Mouse (Mus musculus): ENCODE data around the gene Ebf4.
"Not testable (repeated sequence)": the region's sequence is repeated elsewhere in the genome, so short reads cannot be mapped to it uniquely, and the experiment has no call there.

Ebf4 gene

DNA sequence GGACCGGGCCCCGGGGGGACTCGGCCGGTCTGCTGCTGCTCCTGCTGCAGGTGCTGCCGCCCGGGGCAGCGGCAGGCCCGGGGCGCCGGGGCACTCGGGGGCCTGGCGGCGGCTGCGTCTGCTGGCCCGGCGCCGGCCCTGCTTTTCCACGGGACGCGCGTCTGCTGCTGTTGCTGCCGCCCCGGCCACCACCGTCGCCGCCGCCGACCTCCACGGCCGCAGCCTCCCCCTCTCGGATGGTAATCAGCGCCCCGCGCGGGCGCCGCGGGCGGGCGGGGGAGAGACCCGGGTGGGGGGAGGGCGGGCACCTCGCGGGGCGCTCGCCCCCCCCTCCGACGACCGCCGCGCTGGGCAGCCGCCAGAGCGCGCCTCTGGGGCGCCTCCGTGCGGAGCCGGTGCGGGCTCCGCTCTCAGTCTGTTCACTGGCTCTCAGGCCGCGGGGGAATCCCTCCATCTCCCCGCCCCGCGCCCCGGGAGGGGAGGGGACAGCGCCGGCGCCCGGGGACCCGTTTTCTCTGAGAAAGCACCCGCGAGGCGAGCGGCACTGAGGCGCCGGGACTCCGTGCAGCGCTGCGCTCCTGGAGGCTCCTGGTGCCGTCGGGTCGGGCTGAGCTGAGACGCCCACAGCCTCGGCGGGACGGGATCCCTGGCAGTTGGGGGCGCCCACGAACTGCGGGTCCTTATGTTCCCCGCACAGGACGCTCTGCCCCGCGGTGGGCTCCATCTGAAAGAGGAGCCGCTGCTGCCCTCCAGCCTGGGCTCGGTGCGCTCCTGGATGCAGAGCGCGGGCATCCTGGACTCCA lies 563 bp downstream of the Ebf4 start:
- peak; percentile 34 for DNase-seq

DNA sequence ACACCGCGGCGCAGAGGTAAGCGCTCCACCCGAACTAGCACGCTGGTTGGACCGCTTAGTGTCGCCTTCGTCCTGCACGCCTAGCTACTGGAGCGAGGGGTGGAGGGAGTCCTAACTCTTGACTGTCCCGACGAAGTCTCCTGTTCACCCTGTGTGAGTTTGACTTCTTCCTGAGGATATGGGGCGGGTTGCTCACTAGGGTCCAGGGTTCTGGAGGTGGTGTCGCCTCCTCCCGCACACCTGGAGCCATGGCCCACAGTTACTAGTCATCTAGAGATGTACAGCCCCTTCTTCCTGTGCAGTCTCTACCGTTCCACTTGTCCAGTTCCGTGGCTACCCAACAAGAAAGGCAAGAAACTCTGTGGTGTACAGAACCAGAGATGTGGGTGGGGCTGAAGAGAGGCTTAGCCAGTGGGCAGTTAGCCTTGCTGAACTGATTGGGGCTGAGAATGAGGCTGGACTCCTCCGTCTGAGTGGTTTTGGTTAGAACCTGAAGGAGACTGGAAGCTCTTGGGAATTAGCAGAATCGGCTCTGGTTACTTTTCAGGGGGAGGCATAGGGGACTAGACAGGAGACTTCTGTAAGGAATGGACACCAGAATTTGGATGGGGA lies 1.3 kb downstream of the Ebf4 start:
- no peak for DNase-seq

DNA sequence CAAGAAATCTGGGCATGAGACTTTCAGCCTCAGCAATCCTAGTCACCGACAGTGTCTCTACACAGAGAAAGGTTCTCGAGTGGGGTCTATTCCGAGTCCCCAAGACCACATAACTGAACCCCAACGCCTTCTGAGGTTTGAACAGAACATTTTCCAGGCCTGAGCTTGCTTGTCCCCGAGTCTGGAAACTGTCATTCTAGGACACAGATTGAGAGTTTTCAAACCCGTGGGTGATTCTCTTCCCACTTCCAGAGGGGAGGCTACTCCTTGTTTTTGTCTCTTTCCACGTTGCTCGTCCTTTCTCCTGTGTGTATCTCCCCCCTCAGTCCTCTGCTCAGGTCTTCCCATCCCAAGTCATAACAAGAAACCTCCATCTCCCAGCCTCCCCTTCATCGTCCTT lies 2.6 kb downstream of the Ebf4 start:
- DNase-seq, result no peak

DNA sequence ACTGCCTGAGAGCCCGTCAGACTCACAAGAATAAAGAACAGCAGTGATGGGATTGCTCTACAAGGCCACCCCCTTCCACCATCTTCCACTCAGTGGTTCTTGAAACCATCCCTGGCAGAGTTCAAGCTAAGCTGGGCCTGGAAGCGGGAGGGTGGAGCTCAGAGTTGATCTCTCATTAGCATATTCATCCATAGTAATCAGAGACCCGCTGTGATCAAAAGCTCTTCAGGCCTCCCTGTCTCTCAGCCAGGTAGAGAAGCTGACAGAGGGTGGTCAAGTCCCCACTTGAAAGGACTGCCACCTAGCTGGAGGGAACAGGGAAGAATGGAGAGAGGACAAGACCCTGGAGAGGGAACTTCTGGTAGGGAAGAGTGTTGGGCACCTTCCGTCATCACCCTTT lies 8.0 kb downstream of the Ebf4 start:
- DNase-seq, result no peak

DNA sequence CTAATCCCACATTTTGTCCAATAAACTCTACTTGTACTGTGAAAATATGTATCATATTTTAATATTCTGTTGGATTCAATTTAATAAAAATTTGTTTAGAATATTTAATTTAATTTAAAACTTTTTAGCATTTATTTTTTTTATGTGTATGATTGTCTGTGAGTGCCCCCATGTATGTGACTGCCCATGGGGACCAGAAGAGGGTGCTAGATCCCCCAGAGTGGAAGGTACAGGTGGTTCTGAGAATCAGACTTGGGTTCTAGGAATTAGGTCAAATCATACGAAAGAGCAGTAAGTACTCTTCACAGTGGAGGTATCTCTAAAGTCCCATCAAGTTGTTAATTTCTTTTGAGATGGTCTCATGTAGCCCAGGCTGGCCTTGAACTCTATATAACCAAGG lies 32.1 kb downstream of the Ebf4 start:
- DNase-seq, result no peak

DNA sequence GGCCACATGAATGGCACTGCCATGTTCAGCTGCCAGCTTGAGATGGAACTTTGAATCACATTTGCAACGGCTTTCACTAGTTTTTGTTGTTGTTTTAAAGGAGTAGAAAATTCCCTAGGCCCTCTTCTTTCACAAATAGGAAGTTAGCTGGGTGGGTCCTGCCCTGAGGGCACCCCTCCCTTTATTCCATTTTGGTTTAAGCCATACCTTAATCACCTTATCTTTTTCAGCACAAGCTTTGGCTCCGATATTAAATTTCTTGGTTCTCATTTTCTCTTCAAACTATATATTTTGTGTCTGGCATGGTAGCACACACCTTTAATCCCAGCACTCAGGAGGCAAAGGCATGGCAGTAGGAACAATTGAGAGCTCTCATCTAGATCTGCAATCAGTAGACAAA lies 34.5 kb downstream of the Ebf4 start:
- DNase-seq, result no peak

DNA sequence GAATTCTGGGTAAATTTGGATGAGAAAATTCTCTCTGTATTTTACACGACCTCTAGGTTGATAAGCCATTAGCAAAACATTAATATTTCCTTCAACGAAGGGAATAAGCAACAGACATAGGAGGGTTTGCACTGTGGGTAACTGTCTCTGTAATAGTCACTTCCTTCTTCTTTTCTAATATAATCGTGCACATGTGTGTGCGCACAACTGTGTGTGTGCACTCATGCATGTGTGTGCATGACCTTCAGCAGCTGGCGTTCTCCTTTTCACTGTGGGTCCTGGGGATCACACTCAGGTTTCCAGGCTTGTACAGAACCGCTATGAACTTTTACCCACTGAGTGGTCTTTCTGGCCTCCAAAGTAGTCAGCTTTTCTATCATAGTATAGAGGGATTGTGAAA lies 40.1 kb downstream of the Ebf4 start:
- no peak for DNase-seq

DNA sequence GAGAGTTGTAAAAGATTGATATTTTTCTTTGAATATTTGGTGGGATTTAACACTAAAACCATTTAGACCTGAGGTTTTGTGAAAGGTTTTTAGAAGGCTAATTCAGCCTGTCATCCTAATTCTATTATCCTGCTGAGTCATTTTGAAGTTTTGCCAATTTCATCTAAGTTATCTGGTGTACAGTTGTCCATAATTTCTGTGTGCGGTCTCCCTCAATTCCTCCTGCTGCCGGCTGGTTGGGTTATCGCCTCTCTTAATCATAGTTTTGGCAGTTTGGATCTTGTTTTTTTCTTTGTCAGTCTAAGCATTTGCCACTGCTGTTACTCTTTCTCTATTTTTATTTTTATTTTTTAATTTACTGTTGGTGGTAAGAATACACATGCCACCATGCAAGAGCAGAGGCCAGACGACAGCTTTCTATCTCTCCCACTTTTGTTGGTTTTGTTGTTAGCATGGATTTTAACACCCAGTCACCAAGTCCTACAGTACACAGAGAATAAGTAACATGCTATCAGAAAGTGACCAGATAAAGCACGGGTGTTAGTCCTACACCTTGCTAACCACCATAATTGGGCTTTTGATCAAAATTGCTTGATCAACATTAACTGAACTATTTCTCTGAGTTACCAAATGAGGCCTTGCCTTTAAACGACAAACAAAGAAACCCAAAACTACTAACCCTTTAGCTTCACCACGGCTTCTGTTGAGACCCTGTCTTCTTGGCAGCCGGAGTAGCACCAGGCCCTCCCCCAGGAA lies 45.7 kb downstream of the Ebf4 start:
- DNase-seq, result no peak

DNA sequence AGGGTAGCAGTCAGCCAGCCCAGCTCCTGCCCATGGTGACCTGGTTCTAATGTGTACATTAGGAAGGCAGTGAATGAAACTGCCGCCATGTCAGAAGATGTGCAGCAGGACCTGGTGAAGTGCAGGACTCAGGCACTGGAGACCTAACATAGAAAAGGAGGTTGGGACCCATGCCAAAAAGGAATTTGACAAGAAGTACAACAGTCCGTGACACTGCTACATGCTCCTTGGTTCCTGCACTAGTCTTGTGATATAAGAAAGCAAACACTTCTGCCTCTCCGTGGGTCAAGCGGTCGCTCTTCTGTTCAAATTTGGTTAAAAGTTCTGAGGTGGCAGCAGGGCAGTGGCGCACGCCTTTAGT lies 46.2 kb downstream of the Ebf4 start:
- no peak for DNase-seq

DNA sequence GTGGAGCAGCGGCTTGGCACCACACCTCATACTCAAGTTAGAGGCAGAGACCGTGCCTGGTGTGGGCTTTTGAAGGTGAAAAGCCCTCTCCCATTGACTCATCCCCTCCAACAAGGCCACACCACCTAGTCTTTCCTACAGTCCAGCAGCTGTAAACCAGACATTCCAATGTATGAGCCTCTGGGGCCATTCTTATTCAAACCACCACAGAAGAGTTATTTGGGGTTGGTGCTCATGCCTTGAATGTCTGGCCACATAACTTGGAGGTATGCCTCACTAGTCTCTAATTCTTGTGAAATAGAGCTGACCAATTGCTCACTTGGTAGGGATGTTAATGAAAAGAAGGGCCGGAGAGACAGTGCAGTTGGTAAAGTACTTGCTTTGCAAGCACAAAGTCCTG lies 55.4 kb downstream of the Ebf4 start:
- DNase-seq, result no peak

DNA sequence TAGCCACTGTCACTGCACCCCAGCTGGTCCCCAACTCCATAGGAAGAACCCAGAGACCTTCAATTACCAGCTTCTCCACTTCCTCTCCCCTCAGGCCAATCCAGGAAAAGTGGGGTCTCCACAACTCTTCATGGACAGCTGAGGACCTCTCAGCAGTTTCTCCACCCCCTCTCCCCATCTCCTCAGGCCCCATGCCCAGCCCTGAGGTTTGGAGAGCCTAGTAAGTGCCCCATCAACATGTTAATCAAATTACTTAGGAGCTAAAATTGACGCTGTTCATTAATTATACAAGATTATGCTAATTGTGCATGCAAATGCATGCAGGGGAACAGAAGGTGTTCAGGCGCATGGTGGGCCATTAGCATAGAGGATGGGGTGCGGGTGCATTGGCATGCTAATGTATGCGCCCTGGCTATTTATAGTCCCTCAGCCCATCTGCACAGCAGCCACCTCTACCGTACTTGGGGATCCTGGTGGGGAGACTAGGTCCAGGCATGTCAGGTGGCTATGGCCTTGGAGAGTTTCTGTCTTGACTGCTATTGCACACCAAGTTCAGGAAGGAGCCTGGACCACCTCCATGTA lies 56.9 kb downstream of the Ebf4 start:
- DNase-seq, result no peak

DNA sequence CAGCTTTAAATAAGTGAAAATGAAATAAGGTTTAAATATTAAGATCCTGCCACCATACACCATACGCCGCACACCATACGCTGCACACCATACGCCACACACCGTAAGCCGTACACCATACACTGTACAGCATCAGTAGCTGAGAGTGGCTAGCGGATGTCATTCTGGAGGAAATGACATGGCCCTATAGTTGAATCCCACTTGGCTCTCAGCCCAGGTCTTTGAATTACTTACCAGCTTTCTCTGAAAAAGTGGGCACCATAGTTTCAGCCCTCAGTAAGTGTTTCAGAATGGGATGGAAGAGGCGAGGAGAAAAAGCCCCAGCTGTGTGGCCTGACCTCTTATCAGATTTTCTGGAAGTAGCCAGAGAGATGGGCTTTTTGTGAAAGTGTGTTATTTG lies 58.4 kb downstream of the Ebf4 start:
- DNase-seq, result no peak

DNA sequence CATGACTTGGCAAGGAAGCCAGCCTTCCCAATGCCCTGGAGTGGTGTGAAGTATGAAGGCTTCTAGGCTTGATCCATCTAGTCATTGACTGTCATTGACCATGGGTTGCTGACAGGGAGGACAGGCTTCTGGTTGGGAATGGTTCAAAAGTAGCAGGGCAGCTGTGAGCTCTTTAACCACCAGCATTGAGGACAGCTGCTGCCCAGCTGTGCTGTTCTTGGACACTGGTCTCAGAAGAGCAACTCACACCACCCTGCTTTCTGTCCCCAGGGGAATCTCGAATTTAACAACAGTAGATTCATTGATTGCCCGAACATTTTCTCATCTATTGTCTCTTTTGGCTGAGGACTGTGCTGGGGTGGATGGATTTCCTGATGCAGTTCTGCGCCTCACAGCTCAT lies 58.9 kb downstream of the Ebf4 start:
- DNase-seq, result no peak

DNA sequence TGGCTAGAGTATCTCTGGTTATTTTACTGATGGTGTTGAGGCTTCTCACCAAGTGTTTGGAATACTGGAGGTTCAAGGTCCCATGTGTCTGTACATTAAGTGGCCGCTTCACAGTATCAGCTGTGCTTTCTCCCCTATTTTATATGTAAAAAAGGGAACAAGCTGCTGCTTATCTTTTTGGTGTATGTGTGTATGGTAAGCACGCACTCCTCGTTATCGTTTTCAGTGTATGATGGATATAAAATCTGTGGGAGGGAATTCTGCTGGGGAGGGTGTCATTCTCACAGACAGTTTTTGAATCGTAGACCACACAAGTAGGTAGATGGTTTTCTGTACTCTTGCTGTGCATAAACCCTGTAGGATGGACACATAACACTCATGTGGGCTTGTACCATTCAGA lies 62.6 kb downstream of the Ebf4 start:
- DNase-seq, result no peak

DNA sequence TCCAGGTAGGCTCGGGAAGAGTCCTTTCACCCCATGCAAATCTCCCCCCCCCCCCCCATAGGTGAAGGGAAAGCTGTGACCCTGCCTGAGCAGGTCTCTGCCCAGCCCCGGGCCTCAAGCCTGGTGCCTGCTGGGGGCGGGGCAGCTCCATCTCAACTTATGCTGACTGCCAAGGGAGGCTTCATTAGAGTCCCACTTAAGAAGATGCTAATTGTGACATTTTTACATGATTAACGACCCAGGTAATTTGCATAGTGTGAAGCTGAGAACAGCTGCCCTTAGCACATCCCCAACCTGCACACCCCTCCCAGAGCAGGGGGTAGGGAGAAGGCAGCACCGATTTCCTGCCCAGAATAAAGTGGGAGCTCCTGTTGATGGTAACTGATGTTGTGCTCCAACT lies 63.9 kb downstream of the Ebf4 start:
- DNase-seq, result no peak

DNA sequence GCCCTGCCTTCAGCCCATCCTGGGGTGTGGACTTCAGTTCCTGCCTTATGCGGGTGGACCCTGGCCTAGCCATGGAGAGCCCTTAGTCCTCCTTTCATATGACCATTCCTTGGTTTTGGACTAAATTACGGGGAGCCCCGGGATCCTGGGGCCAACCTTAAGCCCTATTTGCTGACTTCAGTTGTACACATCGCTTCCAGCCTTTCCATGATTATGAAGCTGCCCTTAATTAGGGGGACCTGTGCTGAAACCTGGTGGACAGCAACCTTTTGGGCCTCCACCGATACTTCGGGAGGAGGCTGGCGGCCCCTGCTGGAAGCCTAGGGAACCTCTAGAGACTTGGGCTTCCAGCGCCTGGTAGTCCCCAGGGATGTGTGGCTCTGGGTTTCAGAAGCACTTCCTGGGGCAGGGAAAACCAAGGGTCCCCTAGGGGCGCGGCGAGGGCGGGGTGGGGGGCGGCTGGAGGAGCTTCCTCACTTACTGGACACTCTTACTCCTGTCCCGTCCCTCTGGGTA lies 67.6 kb downstream of the Ebf4 start:
- DNase-seq, result peak; percentile 6

DNA sequence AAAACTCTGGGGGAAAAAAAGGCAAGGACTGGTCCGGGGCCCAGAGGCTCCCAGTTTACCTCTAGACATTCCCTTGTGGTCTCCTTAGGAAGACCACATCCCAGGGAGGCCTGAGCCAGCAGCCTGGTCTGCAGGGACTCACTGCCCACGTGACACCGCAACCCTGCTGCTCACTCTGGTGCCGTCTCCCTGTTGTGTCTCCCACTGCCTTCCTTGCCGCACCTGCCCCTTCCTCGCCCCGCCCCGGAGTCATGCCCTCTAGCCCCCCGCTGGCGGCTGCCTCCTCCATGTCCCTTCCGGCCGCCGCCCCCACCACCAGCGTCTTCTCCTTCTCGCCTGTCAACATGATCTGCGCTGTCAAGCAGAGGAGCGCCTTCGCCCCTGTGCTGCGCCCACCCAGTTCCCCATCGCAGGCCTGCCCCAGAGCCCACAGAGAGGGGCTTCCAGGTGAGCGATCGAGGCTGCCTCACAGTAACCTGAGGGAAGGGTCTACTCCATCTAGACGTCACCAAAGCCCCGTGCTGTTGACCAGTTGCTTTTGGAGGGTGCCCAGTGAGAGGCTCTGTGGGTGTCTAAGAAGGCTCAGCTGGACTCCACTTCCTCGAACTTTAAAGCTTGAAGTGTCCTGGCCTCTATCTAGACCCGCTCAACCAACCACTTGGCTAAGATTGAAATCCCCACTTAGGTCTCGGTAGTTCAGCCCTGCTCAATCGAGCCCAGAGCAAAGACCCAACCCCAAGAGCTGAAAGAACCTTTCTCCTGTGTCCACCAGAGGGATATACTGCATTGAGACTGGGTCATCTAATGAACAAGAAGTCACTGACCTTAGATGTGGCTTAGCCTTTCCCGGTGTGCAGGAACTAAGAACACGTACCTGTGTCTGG lies 70.5 kb downstream of the Ebf4 start:
- DNase-seq, result no peak

DNA sequence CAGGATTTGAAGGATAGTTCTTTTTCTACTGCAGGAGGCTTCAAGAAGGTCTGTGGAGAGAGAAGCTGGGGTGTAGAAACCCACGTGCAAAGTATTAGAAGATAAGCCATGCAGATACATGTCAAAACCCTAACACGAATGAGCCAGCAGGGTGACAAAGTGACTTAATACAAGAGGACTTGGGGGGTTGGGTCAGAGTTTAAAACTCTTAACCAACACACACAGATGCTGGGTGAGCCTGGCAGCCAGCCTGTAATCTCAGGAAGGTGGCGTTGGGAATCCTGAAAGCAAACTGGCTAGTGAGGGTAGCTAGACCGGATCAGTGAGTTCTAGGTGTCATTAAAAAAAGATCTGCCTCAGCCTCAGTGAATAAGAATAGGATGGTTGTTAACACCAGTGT lies 72.4 kb downstream of the Ebf4 start:
- DNase-seq, result no peak

DNA sequence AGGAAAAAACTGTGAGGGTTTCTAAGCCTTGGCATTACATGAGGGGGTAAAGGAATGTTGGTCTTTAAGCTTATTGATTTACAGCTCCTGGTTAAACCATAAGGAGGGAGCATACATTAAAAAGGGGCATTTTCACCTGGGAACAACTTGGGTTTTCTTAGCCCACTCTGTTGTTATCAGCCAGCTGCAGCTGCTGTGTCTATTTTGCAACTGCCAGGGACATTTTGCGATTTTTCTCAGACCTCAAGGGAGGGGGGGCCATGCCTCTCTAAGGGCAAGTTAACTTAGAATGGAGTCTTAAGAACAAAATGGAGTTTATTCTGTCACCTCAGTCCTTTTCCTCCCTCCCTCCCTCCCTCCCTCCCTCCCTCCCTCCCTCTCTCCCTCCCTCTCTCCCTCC lies 78.1 kb downstream of the Ebf4 start:
- DNase-seq, result not testable (repeated sequence)

DNA sequence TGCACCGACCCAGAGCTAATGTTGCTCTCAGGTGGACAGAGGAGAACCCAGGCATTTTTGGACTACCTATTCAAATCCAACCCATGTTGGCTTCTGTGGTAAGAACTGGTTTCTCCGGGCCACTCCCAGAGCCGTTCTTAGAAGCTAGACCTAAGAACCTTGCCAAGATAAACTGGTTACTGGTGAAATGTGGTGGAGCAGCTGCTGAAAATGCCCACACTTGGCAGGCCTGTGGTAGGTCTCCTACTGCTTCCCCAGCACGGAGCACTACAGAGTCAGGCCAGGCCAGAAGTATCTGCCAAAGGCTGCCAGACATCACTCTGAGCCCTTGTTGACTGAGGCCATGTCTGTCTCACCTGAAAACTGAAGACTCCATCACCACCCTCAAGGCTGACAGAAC lies 80.0 kb downstream of the Ebf4 start:
- DNase-seq, result peak; percentile 31

DNA sequence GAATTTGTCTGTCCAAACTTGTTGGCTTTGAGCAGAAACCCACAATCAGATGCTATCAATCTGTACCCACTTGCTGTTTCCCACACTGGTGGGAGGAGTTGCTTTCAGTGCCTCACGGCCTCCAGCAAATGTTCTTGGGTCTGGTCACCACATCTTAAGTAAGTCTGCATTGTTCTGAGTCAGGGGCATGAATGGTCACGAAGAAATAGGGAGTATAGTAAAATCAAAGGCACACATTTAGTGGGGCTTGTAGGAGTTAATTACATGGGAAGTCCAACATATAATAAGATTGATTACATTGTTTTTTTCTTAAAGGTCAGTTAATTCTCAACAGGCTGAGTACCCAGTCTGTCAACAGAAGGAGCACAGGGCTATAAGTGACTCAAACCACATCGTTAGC lies 88.2 kb downstream of the Ebf4 start:
- no peak for DNase-seq

DNA sequence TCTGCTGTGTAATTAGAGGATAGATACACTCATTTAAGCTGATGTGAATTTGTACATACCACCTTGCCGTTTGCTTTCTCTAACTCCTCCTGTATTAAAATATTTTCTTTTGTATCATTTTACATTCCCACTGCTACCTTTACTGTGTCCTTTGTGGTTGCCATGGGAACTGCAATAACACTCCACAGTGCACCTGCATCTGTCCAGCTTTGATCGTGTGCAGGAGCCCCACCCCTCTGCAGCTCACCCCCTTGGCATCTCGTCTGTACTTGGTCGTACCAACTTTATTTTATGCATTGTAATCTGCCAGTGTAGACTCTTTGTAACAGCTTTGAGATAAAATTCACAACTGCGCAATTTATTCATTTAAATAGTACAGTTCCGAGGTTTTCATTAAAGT lies 88.9 kb downstream of the Ebf4 start:
- no peak for DNase-seq

DNA sequence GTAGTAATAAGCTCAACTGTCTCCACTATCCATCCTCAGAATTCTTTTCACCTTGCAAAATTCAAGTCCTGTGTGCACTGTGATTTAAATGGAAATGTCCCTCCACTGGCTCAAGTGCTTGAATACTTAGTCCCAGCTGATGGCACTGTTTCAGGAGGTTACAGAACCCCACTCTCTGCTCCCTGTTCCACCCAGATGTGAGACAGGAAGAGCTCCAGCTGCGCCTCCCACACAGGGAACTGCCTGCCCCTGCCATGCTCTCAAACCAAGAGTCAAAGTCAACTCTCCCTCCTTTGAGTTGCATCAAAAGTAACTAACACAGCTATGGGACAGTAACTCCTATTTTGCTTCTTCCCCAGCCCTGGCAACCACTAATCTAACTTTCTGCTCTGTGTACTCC lies 91.2 kb downstream of the Ebf4 start:
- no peak for DNase-seq
